Mouse (Mus musculus): Measurements from ENCODE around the gene Galntl6.

GRCm38 (mm10) chr8:57823151-57823550, 1089.3 kb downstream of the Galntl6 start:
- TF ChIP-seq CTCF (conservative IDR thresholded peaks at IDR 0.05 in 1 of 2, IDR thresholded peaks at IDR 0.05 in 1 of 2; ENCODE audit: low read depth in 2 of 2, low read length in 2 of 2): no peak
- TF ChIP-seq GABPA (IDR thresholded peaks at IDR 0.05; ENCODE audit: insufficient replicate concordance, low read depth, low read length): no peak
- TF ChIP-seq POLR2A (IDR thresholded peaks at IDR 0.05; ENCODE audit: low read depth, low read length): no peak
- TF ChIP-seq RAD21 (IDR thresholded peaks at IDR 0.05; ENCODE audit: low read depth, low read length): no peak
- TF ChIP-seq EP300 (IDR thresholded peaks at IDR 0.05; ENCODE audit: low read length): no peak
- TF ChIP-seq ZC3H11A (IDR thresholded peaks at IDR 0.05; ENCODE audit: low read depth, low read length): no peak
- TF ChIP-seq UBTF (IDR thresholded peaks at IDR 0.05; ENCODE audit: low read depth, low read length): no peak
- no peak for TF ChIP-seq USF2 (conservative IDR thresholded peaks at IDR 0.05; ENCODE audit: low read depth, low read length)
- TF ChIP-seq USF1 (IDR thresholded peaks at IDR 0.05; ENCODE audit: low read depth, low read length): no peak
- no peak for TF ChIP-seq RCOR1 (conservative IDR thresholded peaks at IDR 0.05; ENCODE audit: low read depth, low read length)
- no peak for TF ChIP-seq ZKSCAN1 (IDR thresholded peaks at IDR 0.05; ENCODE audit: borderline replicate concordance, low read depth, low read length)
- no peak for TF ChIP-seq MAZ (IDR thresholded peaks at IDR 0.05; ENCODE audit: low read depth, low read length)
- no peak for TF ChIP-seq E2F4 (IDR thresholded peaks at IDR 0.05; ENCODE audit: insufficient replicate concordance, low read depth, low read length)
- TF ChIP-seq ELF1 (IDR thresholded peaks at IDR 0.05; ENCODE audit: low read depth, low read length): no peak

Measured in CH12.LX (cell line).